Mouse (Mus musculus) thymus, postnatal 4 days (tissue): ENCODE measurements around the gene Gpam.
A peak's percentile ranks its signal among the peaks of the same experiment; 100 is the strongest.

ENCODE experiments used
- DNase-seq: peaks from one replicate; pipeline ENCODE4 v3.0.0; 2021

Gene Gpam

GRCm38 (mm10) chr19:55100227-55101140 is 26.6 kb downstream of the Gpam start:
- no peak for DNase-seq

- DNase-seq: peak; percentile 85
Observed at GRCm38 (mm10) chr19:55099184-55100160, 27.6 kb downstream of the Gpam start.

GRCm38 (mm10) chr19:55098409-55099183 is 28.4 kb downstream of the Gpam start:
- peak; percentile 51 for DNase-seq

- no peak for DNase-seq
Observed at GRCm38 (mm10) chr19:55097396-55097967, 29.6 kb downstream of the Gpam start.

DNA sequence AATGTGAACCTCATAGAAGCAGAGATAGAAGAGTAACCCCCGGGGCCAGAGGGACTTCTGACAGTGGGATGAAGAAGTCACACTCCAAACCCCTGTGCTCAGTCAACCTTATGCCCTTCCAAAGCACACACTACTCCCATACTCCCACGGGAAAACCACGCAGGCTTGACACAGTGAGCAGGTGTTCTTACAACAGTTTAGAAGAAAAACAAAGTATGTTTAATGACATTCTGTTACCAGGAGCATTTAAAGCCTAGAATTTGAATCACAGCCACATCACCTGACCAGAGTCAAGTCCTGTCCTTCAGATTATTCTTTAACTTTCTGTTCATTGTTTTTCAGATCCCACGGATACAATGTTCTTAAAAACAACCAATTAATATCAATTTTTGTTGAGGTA is 30.4 kb downstream of the Gpam start:
- no peak for DNase-seq

DNA sequence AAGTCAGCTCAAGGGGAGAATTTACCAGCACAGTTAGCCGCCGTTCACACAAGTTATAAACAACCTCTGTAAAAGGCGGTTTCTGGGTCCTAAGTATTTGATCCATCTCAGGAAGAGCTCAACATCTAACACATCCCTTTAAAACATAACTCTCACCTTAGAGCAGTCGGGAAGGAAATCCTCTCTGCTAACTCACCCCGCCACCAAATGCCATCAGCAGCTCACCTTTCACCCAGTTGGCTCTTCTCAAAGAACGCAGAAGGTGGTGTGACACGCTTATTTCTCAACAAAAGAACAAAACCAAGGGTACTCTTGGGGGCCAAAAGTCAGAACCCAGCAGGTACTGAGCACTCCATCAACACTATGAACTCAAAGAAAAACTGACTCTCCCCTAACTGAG is 31.5 kb downstream of the Gpam start:
- no peak for DNase-seq

DNA sequence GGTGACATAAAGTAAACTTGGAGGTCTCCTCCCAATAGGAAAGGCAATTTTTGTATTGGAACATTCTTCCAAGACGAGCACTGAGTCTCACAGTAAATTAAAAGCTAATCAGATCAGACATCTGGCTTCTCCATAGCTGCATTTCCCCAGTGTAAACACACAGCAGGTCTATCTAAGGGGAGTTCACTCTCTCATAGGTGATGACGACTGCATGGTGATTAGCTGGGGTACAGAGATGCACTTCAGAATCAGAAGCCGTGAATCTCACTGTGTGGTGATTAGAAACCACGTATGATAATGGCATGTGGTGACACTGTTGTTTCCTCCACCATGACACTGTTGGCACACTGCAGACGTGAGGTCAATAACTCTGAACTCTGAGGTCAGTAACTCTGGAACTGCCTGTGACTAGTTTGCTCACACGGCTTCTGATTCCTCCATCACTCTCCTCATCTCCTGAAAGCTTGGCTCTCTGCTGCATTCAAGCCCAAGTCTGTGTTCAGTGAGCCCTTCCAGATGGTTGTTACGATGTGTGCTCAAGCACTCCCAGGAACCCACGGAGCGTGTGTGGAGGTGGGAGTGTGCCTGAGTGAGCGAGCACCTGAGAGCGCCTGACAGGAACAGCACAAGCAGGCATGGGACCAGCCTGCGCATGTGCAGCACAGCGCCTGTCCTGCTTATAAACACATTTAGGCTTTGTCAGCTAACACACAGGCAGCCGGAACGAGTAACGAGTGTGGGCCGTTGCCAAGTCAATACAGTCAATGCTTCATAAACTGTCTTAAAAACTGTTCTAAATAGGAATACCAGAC is 35.2 kb downstream of the Gpam start:
- no peak for DNase-seq

DNA sequence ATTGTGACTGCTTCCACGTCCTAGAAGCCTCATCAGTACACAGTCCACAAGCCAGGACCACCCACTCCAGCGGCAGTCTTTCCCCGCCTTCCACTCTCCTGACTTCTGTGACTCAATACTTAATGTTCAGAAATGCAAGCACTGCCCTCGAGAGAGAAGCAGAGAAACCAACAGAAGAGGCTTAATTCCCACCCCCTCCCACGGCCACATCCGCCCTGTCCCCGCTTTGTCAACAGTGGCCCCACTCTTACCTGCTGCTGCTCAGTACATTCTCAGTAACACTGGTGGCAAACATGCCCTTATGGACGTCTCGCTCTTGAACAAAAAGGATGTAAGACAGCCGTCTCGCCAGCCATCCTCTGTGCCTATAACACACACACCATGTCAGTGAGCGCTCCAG is 36.2 kb downstream of the Gpam start:
- no peak for DNase-seq

GRCm38 (mm10) chr19:55090142-55090541 is 36.9 kb downstream of the Gpam start:
- DNase-seq: no peak

DNA sequence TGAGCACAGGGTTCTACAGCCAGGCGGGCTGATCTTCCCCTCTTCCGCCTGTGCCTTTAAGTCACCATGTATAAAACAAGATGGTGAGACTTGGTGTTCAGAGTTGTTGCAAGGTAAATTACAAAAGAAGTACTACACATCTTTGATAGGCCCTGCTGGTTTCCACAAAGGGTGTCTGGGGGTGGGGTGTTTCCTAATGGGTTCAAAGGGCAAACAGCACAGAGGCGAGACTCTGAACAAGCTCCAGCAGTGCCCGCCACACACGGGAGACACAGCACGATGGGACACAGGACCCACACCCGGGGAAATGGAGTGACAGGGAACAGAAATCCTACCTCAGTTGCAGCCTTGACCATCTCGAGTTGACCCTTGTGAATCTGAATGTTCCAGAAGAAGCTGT is 39.3 kb downstream of the Gpam start:
- no peak for DNase-seq

DNA sequence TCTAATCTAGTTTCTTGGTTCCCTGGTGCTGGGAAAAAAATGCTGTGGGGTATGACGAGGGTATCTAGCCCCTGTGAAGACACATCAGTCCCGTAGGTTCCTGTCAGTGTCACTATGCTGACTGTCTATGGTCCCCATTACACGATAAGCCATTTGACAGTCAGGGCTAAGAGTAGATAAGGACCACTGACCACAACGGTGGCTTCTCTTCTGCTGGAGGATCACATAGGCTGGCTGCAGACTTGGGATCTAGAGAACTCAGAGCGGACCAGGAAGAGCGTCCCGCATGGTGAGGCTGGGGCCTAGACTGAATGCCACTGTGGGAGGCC is 41.2 kb downstream of the Gpam start:
- no peak for DNase-seq

DNA sequence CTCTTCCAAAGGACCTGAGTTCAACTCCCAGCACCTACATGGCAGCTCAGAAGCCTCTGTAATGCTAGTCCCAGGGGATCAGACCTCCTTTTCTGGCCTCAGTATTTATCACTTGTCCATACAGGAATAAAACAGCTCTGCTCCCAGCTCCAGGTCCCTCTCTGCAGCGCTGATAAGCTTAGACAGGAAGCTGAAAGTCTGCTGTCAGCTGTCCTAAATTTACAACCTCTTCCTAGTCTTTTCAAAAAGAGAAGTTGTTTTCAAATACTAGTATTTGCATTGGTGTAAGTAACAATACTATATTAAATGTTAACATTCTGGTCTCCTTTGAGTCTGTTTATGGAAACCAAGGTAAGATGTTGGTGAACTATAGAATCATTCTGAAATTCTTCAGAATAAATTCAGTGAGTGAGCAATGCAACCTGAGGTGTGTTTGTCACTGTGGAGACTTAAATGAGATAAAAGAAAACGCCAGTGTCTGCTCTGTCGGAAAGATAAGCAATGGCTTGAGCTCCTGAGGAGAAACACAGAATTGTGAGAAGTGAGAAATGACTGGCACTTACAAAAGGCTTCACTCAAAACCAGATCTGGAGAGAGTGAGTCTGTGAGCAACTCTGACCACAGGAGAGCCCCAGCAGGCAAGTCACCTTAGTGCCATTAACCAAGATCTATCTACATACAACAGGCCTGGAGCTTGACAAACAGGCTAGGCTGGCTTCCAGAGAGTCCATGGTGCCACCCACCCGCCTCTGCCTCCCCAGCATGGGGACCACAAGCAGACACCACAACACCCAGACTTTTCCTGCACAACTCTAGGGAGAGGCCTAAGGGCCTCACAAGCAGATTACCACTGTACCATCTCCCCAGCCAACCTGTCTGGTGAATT is 41.8 kb downstream of the Gpam start:
- DNase-seq: no peak

- DNase-seq: no peak
Observed at GRCm38 (mm10) chr19:55076822-55077221, 50.2 kb downstream of the Gpam start.

- no peak for DNase-seq
Observed at GRCm38 (mm10) chr19:55073004-55073403, 54.0 kb downstream of the Gpam start.

GRCm38 (mm10) chr19:55069054-55069453 is 58.0 kb downstream of the Gpam start:
- DNase-seq: no peak

- peak; percentile 41 for DNase-seq
Observed at GRCm38 (mm10) chr19:55063272-55063671, 63.8 kb downstream of the Gpam start.

GRCm38 (mm10) chr19:55062501-55062900 is 64.5 kb downstream of the Gpam start:
- no peak for DNase-seq

DNA sequence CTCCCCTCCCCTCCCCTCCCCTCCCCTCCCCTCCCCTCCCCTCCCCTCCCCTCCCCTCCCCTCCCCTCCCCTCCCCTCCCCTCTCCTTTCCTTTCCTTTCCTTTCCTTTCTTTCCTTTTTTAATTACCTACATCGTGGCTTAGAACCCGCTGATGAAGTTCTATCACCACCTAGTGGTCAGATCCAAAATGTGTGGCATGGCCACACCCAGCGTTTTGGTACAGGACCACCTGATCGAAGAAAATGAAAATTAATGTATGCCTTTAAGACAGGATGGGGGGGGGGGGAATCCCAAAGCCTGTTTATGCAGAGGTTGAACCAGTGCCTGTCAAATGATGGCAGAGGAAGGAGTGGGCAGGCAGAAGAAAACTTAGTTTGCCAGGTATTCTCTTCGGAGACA is 65.1 kb downstream of the Gpam start:
- peak; percentile 51 for DNase-seq

GRCm38 (mm10) chr19:55061447-55061901 is 65.6 kb downstream of the Gpam start:
- no peak for DNase-seq

DNA sequence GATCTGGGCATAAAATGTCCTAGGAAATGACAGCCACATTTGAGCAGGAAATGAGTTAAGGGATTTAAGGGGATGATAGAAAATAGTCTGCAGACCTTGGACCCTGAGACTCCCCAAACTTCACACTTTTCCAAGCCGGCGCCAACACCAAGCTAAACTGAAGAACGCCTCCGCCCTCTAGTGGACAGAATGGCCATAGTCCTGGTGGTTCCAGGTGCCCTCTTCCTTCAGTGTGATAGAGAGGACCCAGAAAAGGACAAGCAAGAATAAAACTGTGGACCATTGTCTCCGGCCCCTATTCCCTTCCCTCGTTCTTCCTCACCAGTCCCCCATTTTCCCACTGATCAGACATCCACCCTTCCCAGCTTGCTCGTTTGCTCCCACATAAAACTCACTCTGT is 66.1 kb downstream of the Gpam start:
- DNase-seq: peak; percentile 80

DNA sequence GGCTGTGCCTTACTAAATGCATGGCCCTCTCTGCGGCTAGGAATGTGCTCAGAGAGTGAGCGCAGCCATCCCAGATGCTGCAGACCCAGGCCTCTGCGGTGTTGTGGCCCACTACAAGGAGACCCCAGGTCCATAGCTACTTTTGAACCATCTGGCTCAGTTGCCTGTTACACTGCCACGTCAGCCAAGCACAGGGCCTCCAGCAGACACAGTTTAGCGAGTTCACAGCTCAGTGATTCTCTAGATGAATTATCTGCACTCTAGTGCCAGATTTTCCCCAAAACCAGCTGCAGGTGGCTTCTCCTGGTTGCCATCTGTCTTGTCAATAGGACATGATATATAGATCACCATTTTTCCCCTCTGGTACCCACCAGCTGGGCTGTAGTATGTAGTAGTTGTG is 69.6 kb downstream of the Gpam start:
- no peak for DNase-seq
